In the genomic region with DNA sequence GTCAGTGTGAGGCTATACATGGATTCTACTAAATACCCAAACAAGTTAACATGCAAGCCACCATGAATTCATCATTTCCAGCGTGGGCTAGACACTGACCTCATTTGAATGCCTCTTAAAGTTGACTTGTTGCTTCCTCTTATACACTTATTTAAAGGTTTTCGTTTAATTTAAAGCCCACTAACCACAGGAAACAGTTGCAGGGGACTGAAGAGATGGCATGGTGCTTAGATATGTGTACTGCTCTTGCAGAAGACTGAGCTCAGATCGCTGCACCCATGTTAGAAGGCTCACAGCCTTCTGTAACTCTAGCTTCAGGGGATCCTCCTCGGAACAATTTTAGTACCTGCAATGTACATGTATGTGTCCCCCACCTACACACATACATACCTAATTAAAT, we compare ENCODE assay signal across 26 mouse cellular contexts. TPM values are rescaled to one million over a fixed set of nuclear protein-coding genes. Genes with fewer than 3 reads are reported as not detected.
"Had no signal": no experiment of that assay in that cellular context is flagged by ENCODE, and none has a peak within 500 bp of the region (broad histone marks: within the 10 kb centered on the region; RNA-seq: fewer than 3 reads in every experiment).

No protein-coding gene starts in this region.

- H3K4me3 ChIP-seq: heart, embryonic 10.5 days; heart, embryonic 13.5 days; heart, embryonic 15.5 days; hindbrain, embryonic 10.5 days; hindbrain, embryonic 12.5 days; intestine, embryonic 15.5 days; limb, embryonic 13.5 days; limb, embryonic 15.5 days had no signal

- H3K4me1 ChIP-seq: heart, embryonic 13.5 days; intestine, embryonic 15.5 days had no signal

- H3K9me3 ChIP-seq: heart, embryonic 10.5 days; heart, embryonic 13.5 days; heart, embryonic 15.5 days; hindbrain, embryonic 10.5 days; hindbrain, embryonic 12.5 days; intestine, embryonic 15.5 days; limb, embryonic 13.5 days; limb, embryonic 15.5 days had no signal

- DNase-seq: gastrocnemius, postnatal 14 days; gastrocnemius, postnatal 36 days; heart, adult 18-20 months; heart, postnatal 14 days; heart, postnatal 36 days; kidney, adult 18-20 months; kidney, adult 8-10 months; kidney, postnatal 10 days; kidney, postnatal 25 days; kidney, postnatal 4 days; layer of hippocampus, adult 9-11 months; layer of hippocampus, postnatal 36 days; left cerebral cortex, postnatal 4 days had no signal

- H3K27ac ChIP-seq: heart, embryonic 10.5 days; heart, embryonic 13.5 days; heart, embryonic 15.5 days; hindbrain, embryonic 10.5 days; hindbrain, embryonic 12.5 days; hindbrain, embryonic 14.5 days; intestine, embryonic 15.5 days; limb, embryonic 13.5 days; limb, embryonic 15.5 days had no signal

- ATAC-seq: hindbrain, embryonic 16.5 days; inflammation-experienced regulatory T-cells, adult 6 months; intestine, embryonic 15.5 days; intestine, postnatal 0 days had no signal

- H3K27me3 ChIP-seq: heart, embryonic 13.5 days; heart, embryonic 15.5 days; hindbrain, embryonic 12.5 days; intestine, embryonic 15.5 days; limb, embryonic 15.5 days had no signal

- H3K36me3 ChIP-seq: heart, embryonic 10.5 days; heart, embryonic 13.5 days; heart, embryonic 15.5 days; hindbrain, embryonic 10.5 days; hindbrain, embryonic 12.5 days; intestine, embryonic 15.5 days; limb, embryonic 13.5 days; limb, embryonic 15.5 days had no signal

RNA-seq across cellular contexts. Expression of gene Sfrp2, which starts 47.5 kb away (rescaled TPM):
- total RNA-seq: liver, adult 2 months had no signal
